Mouse (Mus musculus): ENCODE measurements around the gene Slit1. TPM values are rescaled to one million over a fixed set of nuclear protein-coding genes. Genes with fewer than 3 reads are reported as not detected.

The Slit1 gene
- polyA plus RNA-seq, 1 experiment = 0.80 TPM

- no peak overlapping the region for H3ac ChIP-seq (ENCODE audit: control insufficient read depth, insufficient read length)
- H3K79me2 ChIP-seq (ENCODE audit: control insufficient read depth, insufficient read depth) = no peaks in the 10 kb centered on the region
- no peak overlapping the region for H3K4me3 ChIP-seq
- peak overlapping the region; percentile 25 for H3K4me2 ChIP-seq (ENCODE audit: low read depth)
- H3K27me3 ChIP-seq (ENCODE audit: control insufficient read depth, insufficient read depth, insufficient read length) = peaks cover 25% of the 10 kb centered on the region
- TF ChIP-seq MYOG (IDR thresholded peaks at IDR 0.05; ENCODE audit: control insufficient read depth in 1 of 3, insufficient read depth in 1 of 3, insufficient read length in 2 of 3, low read depth in 2 of 3) (no peak), POLR2A (IDR thresholded peaks at IDR 0.05; ENCODE audit: insufficient read length, low read depth) (no peak), CEBPB (IDR thresholded peaks at IDR 0.05; ENCODE audit: insufficient read depth, poor library complexity, severe bottlenecking) (no peak), TCF3 (IDR thresholded peaks at IDR 0.05; ENCODE audit: insufficient read length, low read depth) (no peak), MAX (IDR thresholded peaks at IDR 0.05; ENCODE audit: low read depth) (no peak), POLR2AphosphoS2 (IDR thresholded peaks at IDR 0.05; ENCODE audit: insufficient read length, low read depth) (no peak), USF1 (IDR thresholded peaks at IDR 0.05; ENCODE audit: low read depth) (no peak), MYOD1 (IDR thresholded peaks at IDR 0.05; ENCODE audit: control insufficient read depth in 1 of 3, insufficient read length in 2 of 3, low read depth in 2 of 3) (no peak), SRF (IDR thresholded peaks at IDR 0.05; ENCODE audit: control insufficient read depth, insufficient read length, low read depth) (no peak), E2F4 (IDR thresholded peaks at IDR 0.05; ENCODE audit: insufficient read depth) (no peak), TCF12 (IDR thresholded peaks at IDR 0.05; ENCODE audit: insufficient read depth, poor library complexity, severe bottlenecking) (no peak), REST (IDR thresholded peaks at IDR 0.05; ENCODE audit: insufficient read depth, insufficient read length) (no peak)
- H3K36me3 ChIP-seq (ENCODE audit: control insufficient read depth, insufficient read depth) = no peaks in the 10 kb centered on the region
These were observed 45.5 kb downstream of the Slit1 start for GRCm38 (mm10) chr19:41697807-41698515.

GRCm38 (mm10) chr19:41697111-41697806 is 46.2 kb downstream of the Slit1 start:
- Histone ChIP-seq H3K36me3 (ENCODE audit: control insufficient read depth, insufficient read depth) (no peaks in the 10 kb centered on the region), H3K4me3 (no peak overlapping the region), H3K79me2 (ENCODE audit: control insufficient read depth, insufficient read depth) (no peaks in the 10 kb centered on the region), H3K4me2 (ENCODE audit: low read depth) (peak overlapping the region; percentile 25), H3K27me3 (ENCODE audit: control insufficient read depth, insufficient read depth, insufficient read length) (peaks cover 23% of the 10 kb centered on the region), H3ac (ENCODE audit: control insufficient read depth, insufficient read length) (no peak overlapping the region)
- TF ChIP-seq MYOD1 (IDR thresholded peaks at IDR 0.05; ENCODE audit: control insufficient read depth in 1 of 3, insufficient read length in 2 of 3, low read depth in 2 of 3) = peak in 1 of 3 experiments; percentile 8
- no peak for TF ChIP-seq REST (IDR thresholded peaks at IDR 0.05; ENCODE audit: insufficient read depth, insufficient read length)

- TF ChIP-seq CEBPB (IDR thresholded peaks at IDR 0.05; ENCODE audit: insufficient read depth, poor library complexity, severe bottlenecking) (no peak), USF1 (IDR thresholded peaks at IDR 0.05; ENCODE audit: low read depth) (no peak), MYOD1 (IDR thresholded peaks at IDR 0.05; ENCODE audit: control insufficient read depth in 1 of 3, insufficient read length in 2 of 3, low read depth in 2 of 3) (no peak), E2F4 (IDR thresholded peaks at IDR 0.05; ENCODE audit: insufficient read depth) (no peak), MAX (IDR thresholded peaks at IDR 0.05; ENCODE audit: low read depth) (no peak), MYOG (IDR thresholded peaks at IDR 0.05; ENCODE audit: control insufficient read depth in 1 of 3, insufficient read depth in 1 of 3, insufficient read length in 2 of 3, low read depth in 2 of 3) (no peak), POLR2A (IDR thresholded peaks at IDR 0.05; ENCODE audit: insufficient read length, low read depth) (no peak), TCF3 (IDR thresholded peaks at IDR 0.05; ENCODE audit: insufficient read length, low read depth) (no peak), SRF (IDR thresholded peaks at IDR 0.05; ENCODE audit: control insufficient read depth, insufficient read length, low read depth) (no peak), TCF12 (IDR thresholded peaks at IDR 0.05; ENCODE audit: insufficient read depth, poor library complexity, severe bottlenecking) (no peak), REST (IDR thresholded peaks at IDR 0.05; ENCODE audit: insufficient read depth, insufficient read length) (no peak), POLR2AphosphoS2 (IDR thresholded peaks at IDR 0.05; ENCODE audit: insufficient read length, low read depth) (no peak)
- H3K4me3 ChIP-seq = no peak overlapping the region
- peaks cover 26% of the 10 kb centered on the region for H3K27me3 ChIP-seq (ENCODE audit: control insufficient read depth, insufficient read depth, insufficient read length)
- no peak overlapping the region for H3ac ChIP-seq (ENCODE audit: control insufficient read depth, insufficient read length)
- no peaks in the 10 kb centered on the region for H3K79me2 ChIP-seq (ENCODE audit: control insufficient read depth, insufficient read depth)
- H3K36me3 ChIP-seq (ENCODE audit: control insufficient read depth, insufficient read depth) = no peaks in the 10 kb centered on the region
- H3K4me2 ChIP-seq (ENCODE audit: low read depth) = no peak overlapping the region
These were observed 47.0 kb downstream of the Slit1 start for GRCm38 (mm10) chr19:41696443-41696842.

- no peak overlapping the region for H3ac ChIP-seq (ENCODE audit: control insufficient read depth, insufficient read length)
- H3K27me3 ChIP-seq (ENCODE audit: control insufficient read depth, insufficient read depth, insufficient read length) = peaks cover 23% of the 10 kb centered on the region
- TF ChIP-seq E2F4 (IDR thresholded peaks at IDR 0.05; ENCODE audit: insufficient read depth) = no peak
- no peak for TF ChIP-seq TCF12 (IDR thresholded peaks at IDR 0.05; ENCODE audit: insufficient read depth, poor library complexity, severe bottlenecking)
- TF ChIP-seq CEBPB (IDR thresholded peaks at IDR 0.05; ENCODE audit: insufficient read depth, poor library complexity, severe bottlenecking) = no peak
- TF ChIP-seq POLR2AphosphoS2 (IDR thresholded peaks at IDR 0.05; ENCODE audit: insufficient read length, low read depth) = no peak
- no peak for TF ChIP-seq MAX (IDR thresholded peaks at IDR 0.05; ENCODE audit: low read depth)
- TF ChIP-seq SRF (IDR thresholded peaks at IDR 0.05; ENCODE audit: control insufficient read depth, insufficient read length, low read depth) = no peak
- no peak overlapping the region for H3K4me3 ChIP-seq
- no peaks in the 10 kb centered on the region for H3K79me2 ChIP-seq (ENCODE audit: control insufficient read depth, insufficient read depth)
- H3K4me2 ChIP-seq (ENCODE audit: low read depth) = no peak overlapping the region
- no peaks in the 10 kb centered on the region for H3K36me3 ChIP-seq (ENCODE audit: control insufficient read depth, insufficient read depth)
These were observed 48.4 kb downstream of the Slit1 start for GRCm38 (mm10) chr19:41695046-41695445.

- no peak for TF ChIP-seq CEBPB (IDR thresholded peaks at IDR 0.05; ENCODE audit: insufficient read depth, poor library complexity, severe bottlenecking)
- no peak for TF ChIP-seq MYOG (IDR thresholded peaks at IDR 0.05; ENCODE audit: control insufficient read depth in 1 of 3, insufficient read depth in 1 of 3, insufficient read length in 2 of 3, low read depth in 2 of 3)
- no peak for TF ChIP-seq TCF3 (IDR thresholded peaks at IDR 0.05; ENCODE audit: insufficient read length, low read depth)
- TF ChIP-seq POLR2AphosphoS2 (IDR thresholded peaks at IDR 0.05; ENCODE audit: insufficient read length, low read depth) = no peak
- TF ChIP-seq SRF (IDR thresholded peaks at IDR 0.05; ENCODE audit: control insufficient read depth, insufficient read length, low read depth) = no peak
- no peak for TF ChIP-seq MYOD1 (IDR thresholded peaks at IDR 0.05; ENCODE audit: control insufficient read depth in 1 of 3, insufficient read length in 2 of 3, low read depth in 2 of 3)
- TF ChIP-seq MAX (IDR thresholded peaks at IDR 0.05; ENCODE audit: low read depth) = no peak
- TF ChIP-seq TCF12 (IDR thresholded peaks at IDR 0.05; ENCODE audit: insufficient read depth, poor library complexity, severe bottlenecking) = no peak
- TF ChIP-seq E2F4 (IDR thresholded peaks at IDR 0.05; ENCODE audit: insufficient read depth) = no peak
- no peak for TF ChIP-seq POLR2A (IDR thresholded peaks at IDR 0.05; ENCODE audit: insufficient read length, low read depth)
- no peak for TF ChIP-seq USF1 (IDR thresholded peaks at IDR 0.05; ENCODE audit: low read depth)
- TF ChIP-seq REST (IDR thresholded peaks at IDR 0.05; ENCODE audit: insufficient read depth, insufficient read length) = no peak
- no peaks in the 10 kb centered on the region for H3K79me2 ChIP-seq (ENCODE audit: control insufficient read depth, insufficient read depth)
- no peak overlapping the region for H3K4me2 ChIP-seq (ENCODE audit: low read depth)
- no peak overlapping the region for H3ac ChIP-seq (ENCODE audit: control insufficient read depth, insufficient read length)
- H3K4me3 ChIP-seq = no peak overlapping the region
- H3K27me3 ChIP-seq (ENCODE audit: control insufficient read depth, insufficient read depth, insufficient read length) = peaks cover 27% of the 10 kb centered on the region
- no peaks in the 10 kb centered on the region for H3K36me3 ChIP-seq (ENCODE audit: control insufficient read depth, insufficient read depth)
These were observed 48.9 kb downstream of the Slit1 start for GRCm38 (mm10) chr19:41694610-41695009.
